Mouse (Mus musculus) R1 (cell line): Measurements from ENCODE around the gene Ebna1bp2.

Source experiments
- DNase-seq: peaks from one replicate; pipeline ENCODE4 v3.0.0-alpha.2; 2018; ENCODE audit warnings: low read depth, low spot score

The Ebna1bp2 gene

DNA sequence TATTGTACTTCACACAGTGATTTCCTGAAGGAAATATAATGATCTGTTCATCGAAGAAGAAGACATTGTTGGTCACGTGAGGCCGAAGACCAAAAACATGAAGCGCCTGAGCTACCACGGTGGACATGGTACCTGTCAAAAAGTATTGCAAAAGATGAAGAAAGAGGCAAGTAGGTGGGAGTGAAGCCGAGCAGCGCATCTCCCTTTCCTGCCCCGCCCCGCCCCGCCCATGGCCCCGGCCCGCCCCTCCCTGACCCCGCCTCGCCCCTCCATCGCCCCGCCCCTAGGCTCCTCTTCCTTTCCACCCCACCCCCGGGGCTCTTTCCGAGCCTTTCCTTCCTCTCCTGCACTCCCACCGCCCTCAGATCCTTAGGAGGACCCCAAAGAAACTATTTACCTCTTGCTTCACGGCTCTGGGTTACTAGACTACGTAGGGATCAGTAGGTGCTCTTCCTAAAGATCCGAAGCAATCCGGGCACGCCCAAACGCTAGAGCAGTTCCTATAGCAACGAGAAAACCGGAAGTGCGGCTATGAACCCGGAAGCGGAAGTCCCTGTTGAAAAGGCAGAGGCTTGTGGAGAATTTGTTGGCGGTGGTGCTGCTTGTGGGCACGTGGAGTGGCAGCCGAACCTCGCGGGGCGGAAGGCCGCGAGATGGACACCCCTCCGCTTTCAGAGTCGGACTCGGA is at the start of gene Ebna1bp2, which contains the start of gene Cfap57:
Gene Ebna1bp2, plus strand, starts transcription at position 521 of the 688 bp plus-strand sequence.
Gene Cfap57, minus strand, starts transcription at position 499 of the 688 bp plus-strand sequence.
- DNase-seq: peak; percentile 97

DNA sequence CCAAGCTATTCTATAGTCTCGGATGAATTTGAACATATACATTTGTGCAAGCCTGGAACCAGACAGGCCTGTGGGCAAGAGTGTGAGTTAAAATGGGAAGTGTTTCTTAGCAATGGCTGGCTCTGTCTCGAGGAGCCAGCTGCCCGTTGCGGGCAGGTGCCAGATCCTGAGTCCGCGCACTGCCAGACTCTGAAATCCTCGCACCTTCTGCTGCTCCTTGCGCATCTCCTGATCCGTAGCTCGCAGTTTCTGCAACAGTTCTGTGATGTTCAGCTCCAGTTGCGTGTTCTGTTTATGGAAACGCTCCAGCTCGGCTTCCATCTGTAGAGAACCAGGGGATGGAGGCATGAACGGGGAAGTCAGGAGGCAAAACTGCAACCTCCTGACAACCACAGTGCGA is 49.2 kb upstream of the Ebna1bp2 start:
- DNase-seq: no peak

DNA sequence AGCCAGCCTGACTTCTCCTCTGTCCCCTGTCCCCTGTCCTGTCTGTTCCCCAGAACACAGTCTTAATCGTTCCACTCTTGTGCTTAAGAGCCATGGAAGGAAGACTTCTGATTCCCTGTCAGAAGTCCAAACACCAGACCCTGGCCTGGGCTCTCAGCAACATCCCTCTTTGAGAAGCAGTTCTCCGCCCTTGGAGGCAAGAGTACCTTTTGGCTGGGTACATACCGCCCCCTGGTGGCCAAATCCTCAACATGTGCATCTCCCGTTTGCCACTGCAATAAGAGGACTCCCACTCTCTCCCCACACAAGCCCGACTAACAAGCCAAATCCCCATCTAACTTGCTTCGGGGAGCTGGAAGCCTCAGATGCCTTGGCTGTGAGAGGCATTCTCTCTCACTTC is 44.5 kb upstream of the Ebna1bp2 start:
- peak; percentile 86 for DNase-seq

DNA sequence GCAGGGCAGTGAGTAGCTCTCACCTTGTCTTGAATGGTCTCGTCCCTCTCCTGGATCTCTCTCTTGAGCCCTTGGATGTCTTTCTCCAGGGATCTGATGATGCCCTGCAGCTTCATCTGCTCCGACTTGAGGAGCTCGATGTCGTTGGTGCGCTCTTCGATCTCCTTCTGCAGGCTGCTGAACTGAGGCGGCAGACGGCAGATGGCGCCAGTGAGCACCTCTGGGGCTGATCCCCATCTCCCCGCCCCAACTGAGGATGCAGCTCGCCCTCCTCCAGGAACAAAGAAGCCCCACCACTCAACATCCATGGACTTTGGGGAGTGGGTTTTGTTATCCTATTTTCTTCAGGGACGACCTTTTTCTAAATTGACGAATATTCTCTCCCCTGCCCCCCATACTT is 41.3 kb upstream of the Ebna1bp2 start:
- DNase-seq: peak; percentile 66

DNA sequence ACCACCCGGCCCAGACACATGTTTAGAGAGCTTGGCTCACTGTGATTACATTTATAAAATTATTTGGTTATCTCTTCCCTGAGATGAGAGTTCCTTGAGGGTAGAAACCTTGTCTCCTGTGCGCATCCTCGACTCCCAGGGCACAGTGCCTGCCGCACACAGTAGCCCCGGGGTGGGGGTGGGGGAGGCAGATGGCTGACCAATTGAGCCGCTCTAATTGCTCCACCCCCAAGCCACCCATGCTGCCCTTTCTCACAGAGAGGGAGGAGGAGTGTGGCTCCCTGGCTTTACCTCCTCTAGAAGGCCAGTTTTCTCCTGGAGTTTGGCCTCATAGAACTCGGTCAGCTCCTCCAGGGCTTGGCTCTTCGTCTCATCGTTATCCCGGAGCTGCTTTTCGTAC is 39.1 kb upstream of the Ebna1bp2 start:
- peak; percentile 39 for DNase-seq

DNA sequence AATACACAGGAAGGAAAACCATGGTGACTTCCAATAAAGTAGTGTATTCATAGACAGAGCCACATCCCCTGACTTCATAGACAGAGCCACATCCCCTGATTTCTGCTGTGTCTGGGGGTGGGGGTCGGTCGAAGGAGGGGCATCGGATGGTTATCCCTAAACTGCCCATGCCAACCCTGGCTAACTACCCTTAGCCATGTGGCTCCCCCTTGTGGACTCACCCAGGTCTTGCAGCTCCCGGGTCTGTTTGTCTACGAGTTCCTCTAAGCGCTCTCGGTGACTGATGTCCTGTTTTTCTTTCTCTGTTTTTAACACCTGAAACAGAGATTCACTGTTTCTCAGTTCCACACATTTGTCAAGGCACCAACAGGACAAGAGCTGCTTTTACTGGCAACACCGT is 38.0 kb upstream of the Ebna1bp2 start:
- DNase-seq: no peak

DNA sequence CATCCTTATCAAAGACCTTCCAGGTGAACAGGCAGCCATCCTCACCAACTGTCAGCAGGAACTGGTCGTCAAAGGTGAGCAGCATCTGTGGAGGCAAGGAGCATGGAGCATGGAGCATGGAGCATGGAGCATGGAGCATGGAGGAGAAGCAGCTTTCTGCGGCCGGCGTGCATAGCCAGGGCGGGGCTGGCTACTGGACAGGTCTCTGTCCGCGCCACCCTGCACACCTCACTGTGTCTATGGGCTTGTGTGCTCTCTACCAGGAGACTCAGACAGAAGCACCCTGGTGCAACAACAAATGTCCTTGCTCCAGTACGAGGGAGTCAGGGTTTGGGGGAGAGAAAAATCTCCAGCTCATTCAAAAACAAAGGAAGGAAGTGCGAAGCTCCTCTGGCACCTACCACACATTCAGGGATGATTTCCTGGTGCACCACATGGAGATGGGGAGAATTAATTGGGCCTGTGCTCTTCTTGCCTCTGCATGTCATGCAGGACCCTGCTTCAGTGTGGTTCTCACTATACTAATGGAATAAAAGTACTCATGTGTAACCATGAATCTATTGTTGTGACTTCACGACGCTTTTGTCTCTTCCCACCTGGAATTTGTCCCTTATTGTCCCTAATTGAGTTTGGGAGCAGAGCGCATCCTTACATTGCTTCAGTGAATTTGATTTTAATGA is 31.4 kb upstream of the Ebna1bp2 start:
- DNase-seq: peak; percentile 72

DNA sequence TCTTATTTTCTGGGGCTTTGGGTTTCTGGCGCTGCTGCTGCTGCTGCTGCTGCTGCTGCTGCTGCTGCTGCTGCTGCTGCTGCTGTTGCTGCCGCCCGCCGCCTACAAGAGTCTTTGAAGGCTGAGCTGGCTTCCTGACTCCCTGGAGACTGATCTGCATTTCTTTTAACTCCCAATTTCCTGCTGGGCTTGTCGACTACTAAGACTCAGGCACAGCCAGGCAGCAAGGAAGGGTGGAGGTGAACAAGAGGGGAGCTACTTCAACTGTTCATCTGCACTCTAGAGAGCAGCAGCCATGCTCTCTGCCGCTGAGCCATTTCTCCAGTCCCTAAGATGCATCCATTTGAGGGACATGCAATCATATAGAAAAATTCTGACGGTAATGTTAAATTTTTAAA is 30.9 kb upstream of the Ebna1bp2 start:
- DNase-seq: peak; percentile 95

DNA sequence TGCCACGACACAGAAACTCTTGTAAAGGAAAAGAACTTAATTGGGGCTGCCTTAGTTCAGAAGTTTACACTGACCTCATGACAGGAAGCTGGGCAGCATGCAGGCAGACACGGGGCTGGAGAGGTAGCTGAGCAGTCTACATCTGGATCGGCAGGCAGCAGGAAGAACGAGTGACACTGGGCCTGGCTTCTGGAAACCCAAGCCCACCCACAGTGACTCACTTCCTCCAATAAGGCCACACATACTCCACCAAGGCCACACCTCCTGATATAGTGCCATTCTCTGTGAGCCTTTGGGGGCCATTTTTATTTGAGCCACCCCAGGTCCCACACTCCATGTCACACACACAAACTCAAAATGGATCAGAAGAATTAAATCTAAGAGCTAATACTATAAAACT is 16.5 kb upstream of the Ebna1bp2 start:
- no peak for DNase-seq

DNA sequence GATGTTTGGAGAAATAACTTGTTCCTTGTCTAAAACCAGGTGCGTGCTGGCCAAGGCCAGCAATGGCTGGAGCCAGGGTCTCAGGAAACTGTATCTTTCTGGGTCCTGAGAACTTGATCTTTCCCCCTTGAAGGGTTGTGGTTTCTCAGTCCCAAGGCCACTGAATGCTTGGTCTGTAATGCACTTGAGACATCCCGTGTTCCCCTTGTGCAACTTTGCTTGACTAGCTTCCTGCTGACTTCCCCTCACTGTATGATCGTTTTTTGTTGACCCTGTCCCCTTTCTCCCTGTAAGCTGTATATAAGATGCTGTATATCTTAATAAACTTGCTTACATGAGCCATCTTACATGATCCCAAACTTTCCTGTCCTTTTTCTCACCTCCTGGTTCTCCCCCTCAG is 10.8 kb upstream of the Ebna1bp2 start:
- no peak for DNase-seq

DNA sequence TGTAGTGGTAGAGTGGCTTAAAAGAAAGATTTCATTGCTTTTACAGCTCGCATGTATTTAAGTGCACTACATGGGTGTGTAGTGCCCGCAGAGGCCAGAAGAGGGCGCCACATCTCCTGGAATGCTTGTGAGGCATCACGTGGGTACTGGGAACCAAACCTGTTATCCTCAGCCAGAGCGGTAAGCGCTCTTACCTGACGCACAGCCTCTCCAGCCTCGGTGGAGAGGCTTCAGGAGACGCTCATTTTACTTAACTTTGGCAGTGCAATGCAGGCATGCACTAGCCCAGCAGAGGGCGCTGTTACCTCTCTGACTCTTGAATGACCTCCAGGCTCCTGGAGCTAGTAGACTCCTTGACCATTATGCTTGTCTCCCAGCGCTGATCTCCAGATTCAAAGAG is 8.0 kb upstream of the Ebna1bp2 start:
- DNase-seq: peak; percentile 97

DNA sequence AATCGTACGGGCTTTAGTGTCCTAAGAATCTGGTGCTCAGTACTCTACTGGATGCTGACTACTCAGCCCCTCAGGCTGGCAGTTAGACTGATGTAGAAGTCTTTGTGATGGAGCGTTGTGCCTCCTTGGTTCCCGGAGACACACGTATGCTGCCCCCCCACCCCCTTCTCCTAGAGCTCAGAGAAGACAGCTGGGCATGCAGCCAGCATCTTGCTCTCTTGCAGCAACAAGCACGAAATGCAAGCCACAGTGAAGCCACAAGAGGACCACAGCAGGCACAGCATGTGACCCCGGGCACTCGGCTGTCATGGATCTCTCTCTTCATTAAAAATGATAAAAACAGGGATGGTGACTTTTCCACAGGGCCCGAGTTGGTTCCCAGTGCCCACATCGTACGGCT is 5.2 kb upstream of the Ebna1bp2 start:
- DNase-seq: no peak

DNA sequence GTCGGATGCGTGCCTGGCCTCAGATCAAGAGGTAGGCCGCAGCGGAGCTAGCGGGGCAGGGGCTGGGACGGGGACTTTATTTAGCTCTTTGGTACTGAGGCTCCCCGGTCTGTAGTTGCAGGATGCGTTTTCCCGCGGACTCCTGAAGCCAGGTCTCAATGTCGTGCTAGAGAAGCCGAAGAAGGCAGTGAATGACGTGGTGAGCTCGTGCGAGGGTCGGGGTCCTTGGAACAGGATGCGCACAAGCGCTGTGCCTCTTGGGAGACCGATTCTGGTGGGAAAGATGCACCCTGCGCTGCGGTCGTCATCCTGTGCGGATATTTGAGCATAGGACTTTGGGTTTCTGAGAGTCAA is 345 bp downstream of the Ebna1bp2 start:
- DNase-seq: no peak

DNA sequence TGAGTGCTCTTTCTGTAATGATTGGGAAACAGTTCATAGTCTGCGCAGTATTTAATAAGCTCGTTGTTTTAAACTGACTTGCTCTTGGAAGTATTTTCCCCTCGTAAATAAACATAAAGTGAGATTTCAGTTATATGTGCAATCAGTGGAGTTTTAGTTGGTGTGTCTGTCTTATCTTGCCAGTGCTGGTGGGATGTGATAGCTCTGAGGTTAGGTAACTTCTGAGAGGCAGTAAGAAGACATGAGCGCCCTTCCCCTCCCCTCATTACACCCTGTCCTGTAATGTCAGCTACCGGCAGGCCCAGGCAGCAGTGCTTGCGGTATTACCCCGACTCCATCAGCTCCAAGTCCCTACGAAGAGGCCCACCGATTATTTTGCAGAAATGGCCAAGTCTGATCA is 1.2 kb downstream of the Ebna1bp2 start:
- no peak for DNase-seq

DNA sequence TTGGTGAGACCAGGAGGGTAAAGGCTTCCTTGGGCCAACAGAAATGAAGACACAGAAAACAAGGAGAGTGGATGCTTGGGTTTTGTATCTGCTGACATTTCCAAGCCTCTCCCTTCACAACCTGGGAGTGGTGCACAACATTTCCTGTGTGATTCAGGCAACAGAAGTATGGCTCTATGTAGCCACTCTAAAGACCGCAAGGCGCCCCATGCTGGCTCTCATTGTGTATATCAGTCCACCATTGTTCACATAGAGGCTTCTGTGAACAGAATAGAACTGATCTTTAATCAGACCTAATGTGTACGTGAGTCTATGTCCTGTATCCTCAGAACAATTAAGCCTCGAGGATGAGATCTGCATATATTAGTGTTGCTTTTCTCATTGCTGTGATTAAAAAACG is 9.7 kb downstream of the Ebna1bp2 start:
- peak; percentile 76 for DNase-seq

DNA sequence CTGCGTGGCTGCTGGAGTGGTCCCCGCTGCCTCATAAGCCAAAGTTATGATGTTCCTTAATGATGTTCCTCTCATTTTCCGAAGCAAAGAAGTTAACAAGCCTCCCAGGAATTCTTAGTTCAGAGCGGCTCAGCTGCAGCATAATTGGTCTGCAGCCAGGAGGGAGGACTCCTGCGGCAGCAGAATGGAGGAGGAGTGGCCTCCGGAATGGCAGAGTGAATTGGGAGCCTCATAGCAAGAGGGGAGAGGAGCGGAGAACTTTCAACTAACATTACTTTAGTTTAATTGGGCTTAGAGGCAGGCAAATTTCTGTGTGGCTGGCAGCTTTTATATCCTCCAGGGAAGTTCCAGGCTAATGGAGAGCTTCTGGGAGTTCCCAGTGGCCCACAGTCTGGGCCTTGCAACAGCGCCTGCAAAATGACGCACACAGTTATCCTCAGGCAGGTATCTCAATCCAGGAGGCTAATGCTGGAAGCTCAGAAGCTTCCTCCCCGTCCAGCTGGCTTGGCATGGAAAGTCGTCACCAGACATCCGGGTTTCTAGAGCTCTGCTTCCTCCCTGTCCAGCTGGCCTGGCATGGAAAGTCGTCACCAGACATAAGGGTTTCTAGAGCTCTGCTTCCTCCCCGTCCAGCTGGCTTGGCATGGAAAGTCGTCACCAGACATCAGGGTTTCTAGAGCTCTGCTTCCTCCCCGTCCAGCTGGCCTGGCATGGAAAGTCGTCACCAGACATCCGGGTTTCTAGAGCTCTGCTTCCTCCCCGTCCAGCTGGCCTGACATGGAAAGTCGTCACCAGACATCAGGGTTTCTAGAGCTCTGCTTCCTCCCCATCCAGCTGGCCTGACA is 22.0 kb downstream of the Ebna1bp2 start:
- no peak for DNase-seq

DNA sequence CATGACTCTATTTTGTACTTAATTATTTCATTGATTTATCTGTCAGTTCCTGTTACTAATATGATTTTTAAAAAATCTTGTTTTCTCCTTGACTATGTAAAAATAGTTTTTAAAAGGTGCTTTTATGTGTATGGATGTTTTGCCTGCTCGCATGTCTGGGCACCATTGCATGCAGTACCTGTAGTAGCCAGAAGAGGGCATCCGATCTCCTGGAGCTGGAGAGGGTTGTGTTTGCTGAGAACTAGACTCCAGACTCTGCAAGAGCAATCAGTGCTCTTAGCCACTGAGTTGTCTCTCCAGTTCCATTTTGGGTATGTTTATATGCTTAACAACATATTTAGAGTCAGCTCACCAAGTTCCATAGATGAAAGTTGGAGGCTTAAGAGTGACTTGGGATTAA is 24.6 kb downstream of the Ebna1bp2 start:
- peak; percentile 73 for DNase-seq

DNA sequence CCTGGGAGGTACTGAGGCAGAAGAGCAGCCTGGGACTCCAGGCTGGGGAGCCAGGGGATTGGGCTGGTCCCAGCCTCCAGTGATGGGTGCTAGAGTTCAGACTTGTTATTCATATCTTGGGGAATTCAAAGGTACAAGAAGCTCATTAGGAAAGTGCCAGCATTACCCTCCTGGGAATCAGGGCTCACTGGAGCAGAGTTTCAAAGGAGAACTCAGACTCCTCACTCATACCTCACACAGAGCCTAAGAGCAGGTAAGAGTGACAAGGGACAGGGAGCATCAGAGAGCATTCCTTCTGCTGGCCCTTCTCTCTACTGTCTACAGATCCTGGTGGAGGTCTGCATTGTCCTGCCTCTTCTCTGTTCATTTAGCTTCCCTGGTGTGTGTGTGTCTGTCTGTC is 38.1 kb downstream of the Ebna1bp2 start, which contains the start of gene Olfr62:
Gene Olfr62, plus strand, starts transcription at position 301 of the 400 bp plus-strand sequence.
- no peak for DNase-seq
